ENCODE assay signal across 10 mouse cellular contexts in genomic region chr16:56501513-56501912, GRCm38 (mm10). TPM values are rescaled to one million over a fixed set of nuclear protein-coding genes. Genes with fewer than 3 reads are reported as not detected.
A peak's percentile ranks its signal among the peaks of the same experiment; 100 is the strongest.
DNase-seq lines count a peak whose midpoint lies in the region; ATAC-seq and TF ChIP-seq lines count a peak whose summit lies in the region.
"Had no signal": no experiment of that assay in that cellular context is flagged by ENCODE, and none has a peak within 500 bp of the region (broad histone marks: within the 10 kb centered on the region; RNA-seq: fewer than 3 reads in every experiment).

No protein-coding gene starts in this region.

- no peaks in the 10 kb centered on the region for H3K27me3 ChIP-seq in kidney, embryonic 16.5 days (ENCODE audit: insufficient read depth, low read length)
- no peaks in the 10 kb centered on the region for H3K27me3 ChIP-seq in stomach, postnatal 0 days (ENCODE audit: control insufficient read depth, insufficient read depth, low read length)
- H3K27me3 ChIP-seq: limb, embryonic 13.5 days had no signal

- H3K27ac ChIP-seq in kidney, embryonic 16.5 days (ENCODE audit: low read length), result no peak overlapping the region
- no peak overlapping the region for H3K27ac ChIP-seq in stomach, postnatal 0 days (replicated peaks)
- H3K27ac ChIP-seq: limb, embryonic 13.5 days had no signal

- H3K9me3 ChIP-seq in kidney, embryonic 16.5 days (ENCODE audit: low read length), result no peaks in the 10 kb centered on the region
- no peaks in the 10 kb centered on the region for H3K9me3 ChIP-seq in stomach, postnatal 0 days (ENCODE audit: control insufficient read depth, low read length)
- H3K9me3 ChIP-seq: limb, embryonic 13.5 days had no signal

- H3K4me1 ChIP-seq in kidney, embryonic 16.5 days (ENCODE audit: insufficient read depth, low read length), result peaks cover 7% of the 10 kb centered on the region; the same call in 1 of the 2 replicates
- H3K4me1 ChIP-seq in stomach, postnatal 0 days (replicated peaks; ENCODE audit: control insufficient read depth, insufficient read depth), result no peaks in the 10 kb centered on the region
- H3K4me1 ChIP-seq: limb, embryonic 13.5 days had no signal

- H3K4me3 ChIP-seq in kidney, embryonic 16.5 days (ENCODE audit: low read length), result no peak overlapping the region
- H3K4me3 ChIP-seq in stomach, postnatal 0 days (ENCODE audit: low read depth, low read length), result no peak overlapping the region
- H3K4me3 ChIP-seq: limb, embryonic 13.5 days had no signal

- no peak overlapping the region for H3K9ac ChIP-seq in kidney, embryonic 16.5 days (replicated peaks; ENCODE audit: low read length)
- H3K9ac ChIP-seq in stomach, postnatal 0 days (ENCODE audit: low read length), result no peak overlapping the region
- H3K9ac ChIP-seq: limb, embryonic 13.5 days had no signal

- ATAC-seq in kidney, embryonic 16.5 days (ENCODE audit: low FRiP score, low TSS enrichment), result peak; percentile 79; the same call in 1 of the 2 replicates
- ATAC-seq in stomach, postnatal 0 days (ENCODE audit: low FRiP score, low TSS enrichment), result peak; percentile 42; the same call in 1 of the 2 replicates

- peak; percentile 20 for TF ChIP-seq EP300 in stomach, postnatal 0 days (optimal IDR thresholded peaks at IDR 0.05)

- 29% methylated on average over 2 of the region's 2 CpGs for WGBS in kidney, embryonic 16.5 days
- 7% methylated on average over 2 of the region's 2 CpGs for WGBS in stomach, postnatal 0 days

- no peak for TF ChIP-seq CTCF in stomach, postnatal 0 days (IDR thresholded peaks at IDR 0.05; ENCODE audit: low read depth)

- H3K4me2 ChIP-seq in kidney, embryonic 16.5 days (replicated peaks; ENCODE audit: low read depth, low read length), result no peak overlapping the region
- no peak overlapping the region for H3K4me2 ChIP-seq in stomach, postnatal 0 days (replicated peaks; ENCODE audit: low read depth)
- H3K4me2 ChIP-seq: limb, embryonic 13.5 days had no signal

- no peaks in the 10 kb centered on the region for H3K36me3 ChIP-seq in kidney, embryonic 16.5 days (ENCODE audit: insufficient read depth, low read length)
- no peaks in the 10 kb centered on the region for H3K36me3 ChIP-seq in stomach, postnatal 0 days (ENCODE audit: control insufficient read depth, insufficient read depth, low read length)
- H3K36me3 ChIP-seq: limb, embryonic 13.5 days had no signal

- peak; percentile 50 for DNase-seq in adrenal gland, postnatal 14 days
- DNase-seq in adrenal gland, adult 8-10 months, result no peak
- peak; percentile 45 for DNase-seq in testis, postnatal 10 days (ENCODE audit: low spot score)
- DNase-seq in testis, postnatal 14 days (ENCODE audit: low spot score), result no peak
- peak; percentile 19 for DNase-seq in stomach, postnatal 0 days (ENCODE audit: low spot score)
- no peak for DNase-seq in right cerebral cortex, postnatal 36 days (ENCODE audit: low spot score in 2 of 2)
- no peak for DNase-seq in embryo, embryonic 10 days (ENCODE audit: low spot score)
- DNase-seq: B cell, adult 2 months had no signal

RNA-seq across cellular contexts. Expression of gene Abi3bp, which starts 23.8 kb away (rescaled TPM):
- total RNA-seq in adrenal gland, postnatal 14 days (2021), result 9.1 and 10.8 TPM in 2 replicates
- total RNA-seq in adrenal gland, adult 8-10 months (2022), result 1 to 10 TPM; 4.2 to 9.5 (median 6.3) TPM
- polyA plus RNA-seq in kidney, embryonic 16.5 days (2015; fragmentation: Nextera tagmentation; extraction: Ambion mirVana), result 3.8 and 4.2 TPM in 2 replicates
- polyA plus RNA-seq in stomach, postnatal 0 days (2015; fragmentation: Nextera tagmentation; extraction: Ambion mirVana), result 24.7 and 28.6 TPM in 2 replicates

Comparison
In these comparisons a context has a peak if more than half of its experiments do, and no peak if none do; other contexts are left out.
1. DNase-seq: peak in adrenal gland, postnatal 14 days (single experiment), testis, postnatal 10 days (single experiment) and stomach, postnatal 0 days (single experiment); none in adrenal gland, adult 8-10 months (single experiment), testis, postnatal 14 days (single experiment), right cerebral cortex, postnatal 36 days (0 of 2) and embryo, embryonic 10 days (single experiment).